Mouse (Mus musculus) brain, embryonic 14.5 days (tissue): Measurements from ENCODE around the gene Il12a.

Experiments
- CTCF ChIP-seq: fragments of 200-500 bp; IDR thresholded peaks from 2 replicates; pipeline ENCODE4 v1.5.1; 2012; ENCODE audit warnings: inconsistent platforms, mild to moderate bottlenecking, moderate library complexity, borderline replicate concordance; ENCODE audit not compliant: insufficient read depth, insufficient read length; ENCODE audit errors: extremely low read depth
- POLR2A ChIP-seq: fragments of 200-500 bp; IDR thresholded peaks from 2 replicates; pipeline ENCODE4 v1.6.1; 2012; ENCODE audit warnings: mild to moderate bottlenecking, inconsistent platforms, borderline replicate concordance; ENCODE audit not compliant: poor library complexity, insufficient read depth, insufficient read length, severe bottlenecking; ENCODE audit errors: extremely low read depth

DNA sequence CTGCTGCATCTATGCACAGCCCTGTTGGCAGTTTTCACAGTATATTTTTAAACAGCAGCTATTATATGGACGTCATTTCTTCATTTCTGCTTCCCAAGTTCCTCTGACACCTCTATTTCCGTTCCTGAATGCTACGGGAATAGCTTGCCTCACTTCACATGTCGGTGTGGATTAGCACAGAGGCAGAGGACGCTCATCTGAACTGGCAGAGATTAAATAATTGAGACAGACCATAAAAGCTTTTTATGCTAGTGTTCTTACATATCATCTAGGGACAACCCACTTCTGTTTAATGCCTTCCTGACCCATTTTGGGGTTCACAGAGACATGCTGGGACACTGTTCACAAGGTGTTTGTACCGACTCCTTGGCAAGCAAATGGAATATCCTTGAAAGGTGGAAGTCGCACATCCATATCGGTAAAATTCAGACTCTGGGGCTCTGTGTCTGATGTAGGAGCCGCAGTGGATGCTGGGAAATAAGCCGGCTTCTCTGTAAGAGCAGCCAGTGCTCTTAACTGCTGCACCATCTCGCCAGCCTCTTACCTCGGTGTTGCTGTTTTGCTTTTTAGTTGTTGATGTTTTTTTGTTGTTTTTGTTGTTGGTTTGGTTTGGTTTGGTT lies 15.1 kb upstream of the Il12a start:
- no peak for TF ChIP-seq CTCF
- TF ChIP-seq POLR2A = no peak
